Mouse (Mus musculus) layer of hippocampus, postnatal 25 days (tissue): ENCODE data around the gene Bcl2. TPM values are rescaled to one million over a fixed set of nuclear protein-coding genes. Genes with fewer than 3 reads are reported as not detected.
"Not testable (repeated sequence)": the region's sequence is repeated elsewhere in the genome, so short reads cannot be mapped to it uniquely, and the experiment has no call there.

Experiments
- DNase-seq, 2 experiments: peaks; one replicate each; pipeline ENCODE4 v3.0.0; 2022; ENCODE audit warnings: mixed read lengths in 2 of 2, low spot score in 1 of 2; ENCODE audit errors: extremely low spot score in 1 of 2
- total RNA-seq, 2 experiments: library from RNA; stranded (reverse); gene quantifications; 2 replicates each; pipeline ENCODE4 v1.2.3; 2021

The Bcl2 gene
- 1 to 10 TPM; 8.3 to 9.0 TPM for total RNA-seq

- peak; percentile 45 to 61 for DNase-seq
These were observed at the start of gene Bcl2 for GRCm38 (mm10) chr1:106713621-106714529. Gene Bcl2, minus strand, starts transcription at chr1:106714274.

GRCm38 (mm10) chr1:106760750-106761149 lies 46.7 kb upstream of the Bcl2 start:
- DNase-seq, result no peak

GRCm38 (mm10) chr1:106759572-106760435 lies 45.7 kb upstream of the Bcl2 start, which contains the start of gene Kdsr:
Gene Kdsr, minus strand, starts transcription at chr1:106759727.
- peak; percentile 85 to 95 for DNase-seq

- DNase-seq, result peak; percentile 8 to 11
These were observed 44.9 kb upstream of the Bcl2 start for GRCm38 (mm10) chr1:106758734-106759571.

GRCm38 (mm10) chr1:106756633-106757032 lies 42.6 kb upstream of the Bcl2 start:
- DNase-seq, result no peak

GRCm38 (mm10) chr1:106752013-106752412 lies 37.9 kb upstream of the Bcl2 start:
- DNase-seq, result no peak

- DNase-seq, result no peak
These were observed 36.6 kb upstream of the Bcl2 start for GRCm38 (mm10) chr1:106750656-106751055.

- DNase-seq, result no peak
These were observed 34.7 kb upstream of the Bcl2 start for GRCm38 (mm10) chr1:106748555-106749315.

- DNase-seq, result no peak
These were observed 28.9 kb upstream of the Bcl2 start for GRCm38 (mm10) chr1:106742980-106743379.

GRCm38 (mm10) chr1:106740735-106741134 lies 26.7 kb upstream of the Bcl2 start:
- DNase-seq, result no peak

- no peak for DNase-seq
These were observed 25.7 kb upstream of the Bcl2 start for GRCm38 (mm10) chr1:106739810-106740209.

- DNase-seq, result no peak
These were observed 24.0 kb upstream of the Bcl2 start for GRCm38 (mm10) chr1:106738092-106738491.

- DNase-seq, result no peak
These were observed 22.1 kb upstream of the Bcl2 start for GRCm38 (mm10) chr1:106736211-106736610.

GRCm38 (mm10) chr1:106735586-106735985 lies 21.5 kb upstream of the Bcl2 start:
- DNase-seq, result peak in 1 of 2 experiments; percentile 57

- no peak for DNase-seq
These were observed 8.0 kb upstream of the Bcl2 start for GRCm38 (mm10) chr1:106722061-106722460.

- not testable (repeated sequence) for DNase-seq
These were observed 3.7 kb upstream of the Bcl2 start for GRCm38 (mm10) chr1:106717736-106718135.

GRCm38 (mm10) chr1:106717071-106717601 lies 3.1 kb upstream of the Bcl2 start:
- DNase-seq, result peak; percentile 53 to 86

GRCm38 (mm10) chr1:106716141-106716540 lies 2.1 kb upstream of the Bcl2 start:
- no peak for DNase-seq
